Mouse (Mus musculus) kidney, adult 10 weeks (tissue): Measurements from ENCODE around the gene Cntnap5a. TPM values are rescaled to one million over a fixed set of nuclear protein-coding genes. Genes with fewer than 3 reads are reported as not detected.

Experiments
- polyA plus RNA-seq: library from polyadenylated mRNA; stranded (reverse); fragments of 350-450 nt; fragmentation: Illumina TruSeq; extraction: RNeasy Lipid Tissue Mini Kit (QIAGEN cat#74804); gene quantifications from one replicate; pipeline ENCODE4 v1.2.3, GENCODE M21; 2014; ENCODE audit warnings: low read depth, low replicate concordance

Cntnap5a gene
- polyA plus RNA-seq, result not detected

GRCm38 (mm10) chr1:115684518-115685368, at the start of gene Cntnap5a:
TSS of gene Cntnap5a (plus strand) at chr1:115684756.

